Mouse (Mus musculus) cerebellum, adult 2 months (tissue): ENCODE results near the gene Slc16a11.

Experiments used
- CTCF ChIP-seq: fragments of 200-500 bp; IDR thresholded peaks from 2 replicates; pipeline ENCODE4 v1.5.1; 2011; ENCODE audit warnings: low read depth, mild to moderate bottlenecking, control low read depth, low read length, moderate library complexity, borderline replicate concordance; ENCODE audit not compliant: insufficient read depth
- POLR2A ChIP-seq: fragments of 200-500 bp; IDR thresholded peaks from 2 replicates; pipeline ENCODE4 v1.6.1; 2011; ENCODE audit warnings: low read length, control low read depth, borderline replicate concordance; ENCODE audit not compliant: insufficient read depth

- TF ChIP-seq CTCF = no peak
- no peak for TF ChIP-seq POLR2A
These were observed 37.6 kb downstream of the Slc16a11 start for GRCm38 (mm10) chr11:70250150-70250549.
